Mouse (Mus musculus) urinary bladder, adult 2 months (tissue): ENCODE data around the gene Atp1b1. TPM values are rescaled to one million over a fixed set of nuclear protein-coding genes. Genes with fewer than 3 reads are reported as not detected.

Experiments
- DNase-seq: peaks from one replicate; pipeline ENCODE4 v3.0.0; 2022; ENCODE audit warnings: low spot score
- polyA plus RNA-seq: library from polyadenylated mRNA; depleted of rRNA; stranded (reverse); fragments of >200 nt; gene quantifications from 2 replicates; pipeline ENCODE4 v1.2.3, GENCODE M21; 2012; rRNA removed

Gene Atp1b1
- 39.7 and 43.4 TPM in 2 replicates for polyA plus RNA-seq

- DNase-seq, result no peak
These were observed at the start of gene Atp1b1 for GRCm38 (mm10) chr1:164458245-164458613. Atp1b1 (minus strand) TSS chr1:164458355.

DNA sequence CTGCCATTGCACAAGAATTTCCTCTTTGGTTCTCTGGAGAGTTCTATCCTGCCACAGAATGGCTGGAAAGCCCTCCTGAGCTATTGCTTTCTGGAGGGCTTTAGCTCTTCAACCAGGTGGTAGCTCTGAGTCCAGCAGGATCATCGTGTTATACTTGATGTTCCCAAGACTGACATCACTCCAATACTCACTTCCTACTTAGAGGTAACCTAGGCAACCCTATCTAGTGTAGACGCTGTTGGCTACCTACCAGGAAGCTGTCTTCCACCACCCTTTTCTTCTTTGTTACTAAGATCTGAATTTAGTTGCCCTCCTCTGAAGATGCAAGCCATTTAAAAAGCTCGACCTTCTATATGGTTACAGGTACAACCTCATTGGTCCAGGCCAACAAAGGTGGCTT is 46.9 kb upstream of the Atp1b1 start:
- no peak for DNase-seq

DNA sequence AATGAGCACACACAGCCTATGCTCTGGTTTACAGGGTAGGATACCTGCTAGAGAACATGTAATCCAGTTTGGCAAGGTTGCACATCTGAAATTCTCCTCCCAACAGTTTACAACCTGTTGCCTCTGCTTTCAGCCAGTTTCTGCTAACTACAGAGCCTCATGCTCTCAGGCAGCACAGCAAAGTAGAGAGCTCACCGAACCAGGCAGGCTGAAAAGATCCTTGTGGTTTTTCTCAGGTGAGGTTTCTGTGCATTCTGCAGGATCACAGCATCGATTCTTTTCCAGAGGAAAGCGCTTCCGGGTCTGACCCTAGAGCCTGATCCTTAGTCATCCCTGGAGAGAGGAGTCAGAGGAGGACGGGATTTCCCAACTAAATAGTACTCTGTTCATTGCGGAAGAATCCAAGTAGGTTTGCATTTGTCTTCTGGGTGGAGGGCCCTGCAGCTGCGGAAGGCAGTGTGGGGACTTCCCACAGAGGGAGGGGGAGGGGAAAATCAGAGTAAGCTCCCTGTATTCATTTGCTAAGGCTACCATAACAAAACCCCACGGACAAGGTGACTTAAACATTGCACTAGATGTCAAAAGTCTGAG is 45.1 kb upstream of the Atp1b1 start:
- no peak for DNase-seq

DNA sequence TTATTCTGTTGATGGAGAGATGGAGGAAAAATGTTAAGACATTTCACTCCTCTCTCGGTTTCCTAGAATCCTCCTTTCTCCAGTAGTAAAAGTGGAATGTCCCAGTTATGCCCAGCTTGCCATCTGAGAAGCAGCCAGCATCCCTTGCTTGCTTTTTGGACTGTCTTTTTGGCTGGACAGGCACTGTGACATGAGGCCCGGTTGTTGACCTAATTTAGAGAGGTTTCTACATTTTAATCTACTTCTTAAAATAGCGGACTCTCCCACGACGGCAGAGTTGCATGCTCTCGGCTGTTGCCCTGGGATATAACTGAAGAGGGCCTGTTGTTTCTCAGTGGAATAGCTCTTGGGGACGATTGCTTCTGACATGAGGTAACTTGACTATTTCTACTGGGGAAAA is 44.1 kb upstream of the Atp1b1 start:
- DNase-seq, result no peak

- DNase-seq, result no peak
These were observed 36.8 kb upstream of the Atp1b1 start for GRCm38 (mm10) chr1:164494741-164495512.

GRCm38 (mm10) chr1:164494215-164494614 is 36.1 kb upstream of the Atp1b1 start:
- no peak for DNase-seq

- DNase-seq, result no peak
These were observed 35.0 kb upstream of the Atp1b1 start for GRCm38 (mm10) chr1:164493042-164493705.

GRCm38 (mm10) chr1:164492476-164492875 is 34.3 kb upstream of the Atp1b1 start:
- DNase-seq, result no peak

DNA sequence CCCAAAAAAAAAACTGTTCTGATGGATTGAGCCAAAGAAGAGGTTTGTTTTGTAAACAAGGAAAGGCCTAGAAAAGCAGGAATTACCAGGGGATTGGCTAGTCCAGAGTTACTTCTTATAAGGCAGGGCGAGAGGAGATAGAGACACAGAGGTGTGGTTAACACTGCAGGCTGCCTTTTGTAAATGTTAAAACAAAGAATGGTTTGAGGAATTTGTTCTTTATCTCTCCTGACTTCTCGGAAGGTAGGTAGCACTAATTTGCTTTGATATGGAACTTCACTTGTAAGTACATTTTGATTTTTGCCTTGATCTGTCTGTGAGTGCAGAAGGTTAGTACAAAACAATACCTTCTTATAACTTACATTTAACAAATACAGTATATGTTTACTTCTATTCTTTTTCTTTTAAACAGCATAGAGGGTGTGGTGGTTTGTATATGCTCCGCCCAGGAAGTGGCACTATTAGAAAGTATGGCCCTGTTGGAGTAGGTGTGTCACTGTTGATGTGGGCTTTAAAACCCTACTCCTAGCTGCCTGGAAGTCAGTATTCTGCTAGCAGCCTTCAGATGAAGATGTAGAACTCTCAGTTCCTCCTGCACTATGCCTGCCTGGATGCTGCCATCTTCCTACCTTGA is 31.9 kb upstream of the Atp1b1 start:
- no peak for DNase-seq

DNA sequence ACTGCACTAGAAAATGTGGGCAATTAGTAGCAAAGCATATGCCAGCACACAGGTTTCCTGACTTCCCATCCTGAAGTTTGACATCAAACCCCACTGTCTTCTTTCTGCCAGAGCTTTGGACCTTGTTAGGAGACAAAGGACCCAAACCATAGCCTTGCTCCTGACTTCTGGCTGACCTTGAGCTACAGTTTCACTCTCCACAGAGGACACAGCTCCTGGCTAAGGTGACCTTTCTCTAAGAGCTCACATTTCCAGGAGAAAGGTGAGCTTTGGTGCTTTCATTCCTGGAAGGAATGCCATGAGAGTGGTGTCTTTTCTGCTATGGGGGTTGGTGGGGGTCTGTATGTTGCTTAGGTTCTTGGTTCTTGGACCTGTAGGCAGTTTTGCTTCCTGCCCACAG is 25.6 kb upstream of the Atp1b1 start:
- DNase-seq, result no peak

GRCm38 (mm10) chr1:164482833-164483232 is 24.7 kb upstream of the Atp1b1 start:
- DNase-seq, result no peak

GRCm38 (mm10) chr1:164481645-164482354 is 23.6 kb upstream of the Atp1b1 start:
- DNase-seq, result no peak

DNA sequence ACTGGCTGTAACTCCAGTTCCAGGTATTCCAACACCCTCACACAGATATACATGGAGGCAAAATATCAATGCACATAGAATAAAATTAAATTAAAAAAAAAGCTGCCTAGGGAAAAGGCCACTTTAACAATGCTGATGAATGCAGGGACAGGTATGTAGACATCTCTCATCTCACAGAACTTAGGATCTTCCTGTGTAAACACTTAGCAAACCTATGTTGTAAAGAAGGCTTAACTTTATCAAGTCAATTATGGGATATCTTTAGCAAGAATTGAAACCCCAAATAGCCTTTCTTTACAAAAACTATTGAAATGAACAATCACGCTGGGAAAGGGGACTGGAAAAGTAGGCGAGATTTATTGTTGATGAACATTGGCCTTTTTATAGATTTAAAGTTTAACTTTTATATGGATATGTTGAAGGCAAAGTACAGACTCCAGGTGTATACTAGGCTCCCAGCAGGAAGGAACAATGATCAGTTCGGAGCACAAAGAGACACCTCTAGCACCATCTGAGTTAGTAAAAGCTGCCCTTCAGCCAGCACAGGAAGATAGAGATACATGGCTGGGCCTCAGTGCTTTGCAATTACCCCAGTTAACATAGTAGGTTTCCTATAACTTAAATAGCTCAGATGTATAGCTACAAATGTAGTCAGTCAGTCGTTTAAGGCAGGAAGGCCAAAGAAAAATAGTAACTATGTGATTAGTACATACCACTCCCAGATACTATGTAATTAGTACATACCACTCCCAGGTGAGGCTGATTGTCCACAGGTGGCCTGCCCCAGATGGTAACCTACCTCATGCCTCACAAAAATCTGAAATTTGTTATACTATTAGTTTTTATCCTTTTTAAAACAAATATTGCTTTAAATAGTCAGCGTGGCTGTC is 22.8 kb upstream of the Atp1b1 start:
- DNase-seq, result no peak

DNA sequence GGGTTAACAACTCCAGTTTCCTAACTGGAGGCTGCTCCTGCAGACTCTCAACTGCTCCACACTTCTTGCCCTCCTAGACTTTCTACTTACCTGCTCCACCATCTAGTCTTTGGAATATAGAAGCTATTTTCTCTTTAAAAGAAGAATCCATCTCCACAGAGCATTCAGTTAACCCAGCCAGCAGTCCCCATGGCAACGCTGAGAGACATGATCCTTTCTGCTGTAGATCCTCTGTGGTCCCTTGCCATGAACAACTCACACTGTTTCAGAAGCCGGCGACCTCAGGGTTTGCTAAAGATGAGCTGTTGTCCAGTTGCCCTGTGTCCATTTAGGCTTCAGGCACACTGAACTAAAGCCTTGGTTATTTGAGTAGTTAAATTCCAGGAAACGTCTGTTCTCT is 17.7 kb upstream of the Atp1b1 start:
- DNase-seq, result no peak

DNA sequence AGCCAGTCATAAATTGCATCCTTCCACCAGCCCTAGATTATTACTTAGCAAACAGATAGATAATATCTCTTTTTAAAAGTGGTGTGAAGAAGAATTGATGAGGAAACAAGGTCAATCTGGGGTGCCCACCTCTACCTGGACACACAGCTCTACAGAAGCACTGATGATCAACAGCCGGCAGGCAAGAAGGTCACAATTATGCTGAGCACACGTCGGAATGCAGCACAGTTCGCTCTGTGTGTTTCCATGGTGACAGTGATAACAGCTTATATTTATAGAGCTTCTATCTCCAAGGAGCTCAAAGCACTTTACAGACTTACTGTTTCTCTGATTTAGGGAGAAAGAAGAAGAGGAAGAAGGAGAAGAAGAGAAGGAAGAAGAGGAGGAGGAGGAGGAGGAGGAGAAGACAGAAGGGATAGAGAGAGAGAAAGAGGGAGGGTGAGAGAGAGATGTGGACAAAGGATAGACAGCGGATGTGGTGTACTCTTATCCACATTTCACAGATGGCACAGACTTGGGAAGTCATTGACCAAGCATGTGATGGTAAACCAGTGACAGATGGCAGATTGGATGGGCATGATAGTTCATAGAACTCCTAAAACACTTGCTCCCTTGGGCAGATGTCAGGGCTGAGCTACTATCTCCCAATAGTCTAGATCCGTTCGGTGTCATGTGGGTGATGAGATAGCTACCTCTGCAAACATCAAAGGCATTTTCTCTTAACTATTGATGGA is 16.8 kb upstream of the Atp1b1 start:
- DNase-seq, result no peak

- DNase-seq, result no peak
These were observed 16.2 kb upstream of the Atp1b1 start for GRCm38 (mm10) chr1:164474310-164474709.

DNA sequence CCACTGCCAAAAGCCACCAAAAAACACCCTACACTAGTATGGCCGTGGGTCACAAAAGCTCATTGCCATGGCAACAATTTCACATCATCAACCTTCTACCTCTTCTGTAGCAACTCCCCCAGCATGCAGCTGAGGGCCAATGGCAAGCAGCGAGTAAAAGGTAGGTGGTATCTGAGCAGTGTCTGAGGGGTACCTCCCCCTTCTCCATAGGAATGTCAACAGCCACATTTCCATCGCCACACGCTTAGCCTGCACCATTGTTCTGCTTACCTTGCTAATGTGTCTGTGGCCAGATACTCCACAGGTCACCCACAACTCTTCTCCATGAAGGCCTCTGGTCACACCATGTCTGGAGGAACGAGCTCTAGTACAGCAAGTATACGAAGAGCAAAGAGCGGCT is 15.2 kb upstream of the Atp1b1 start:
- DNase-seq, result no peak

DNA sequence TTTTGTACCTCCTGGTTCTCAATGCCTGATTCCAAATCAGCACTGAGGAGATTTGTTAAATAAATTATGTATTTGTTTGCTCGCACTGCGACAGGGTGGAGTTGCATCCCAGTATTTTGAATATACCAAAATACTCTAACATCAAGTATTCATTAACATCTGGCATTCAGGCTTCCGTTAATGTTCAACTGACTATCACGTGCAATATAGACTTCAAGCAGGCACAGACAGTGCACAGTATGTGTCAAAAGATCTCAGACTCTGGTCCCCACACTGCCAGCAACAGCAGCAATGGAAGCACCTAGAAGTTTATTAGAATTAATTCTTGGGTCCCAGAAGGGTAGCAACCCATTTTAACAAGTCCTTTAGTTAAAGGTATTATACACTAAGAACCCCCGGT is 13.5 kb upstream of the Atp1b1 start:
- no peak for DNase-seq

GRCm38 (mm10) chr1:164470985-164471384 is 12.8 kb upstream of the Atp1b1 start:
- no peak for DNase-seq

DNA sequence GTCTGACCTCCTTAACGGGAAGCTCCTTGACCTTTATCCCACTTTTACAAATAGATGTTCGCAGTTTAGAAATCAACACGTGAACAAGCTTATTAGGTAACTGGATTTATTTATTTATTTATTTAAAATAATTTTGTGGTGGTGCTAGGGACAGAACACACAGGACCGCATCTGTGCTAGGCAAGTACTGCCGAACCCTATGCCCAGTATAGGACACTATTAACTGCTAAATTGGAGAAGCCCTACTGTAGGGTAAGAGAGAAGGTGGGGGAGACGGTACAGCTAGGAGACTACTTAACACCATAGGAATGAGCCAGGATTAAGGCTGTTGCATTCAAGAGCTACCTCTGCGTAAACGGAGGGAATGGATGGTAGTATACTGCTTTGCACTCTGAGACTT is 10.2 kb upstream of the Atp1b1 start:
- no peak for DNase-seq
